Mouse (Mus musculus) lung, adult 2 months (tissue): ENCODE measurements at regions not wholly inside any gene's neighbourhood (a gene's known extent, or its start where the extent isn't known, plus 50 kb on each side); places are given as distances from the start of the nearest gene placed in this dataset.

Experiments
- CTCF ChIP-seq: fragments of 200-500 bp; IDR thresholded peaks from 2 replicates; pipeline ENCODE4 v1.5.1; 2011; ENCODE audit warnings: mild to moderate bottlenecking, low read length, control low read depth; ENCODE audit not compliant: insufficient read depth
- POLR2A ChIP-seq: fragments of 200-500 bp; IDR thresholded peaks from 2 replicates; pipeline ENCODE4 v1.6.1; 2011; ENCODE audit warnings: low read depth, mild to moderate bottlenecking, control low read depth, low read length, borderline replicate concordance; ENCODE audit errors: extremely low read depth

GRCm38 (mm10) chr1:161718254-161718653, 70.0 kb downstream of the Fasl start:
- TF ChIP-seq CTCF, result no peak
- TF ChIP-seq POLR2A, result no peak
